Mouse (Mus musculus) embryonic facial prominence, embryonic 10.5 days (tissue): Measurements from ENCODE around the gene Rras2. TPM values are rescaled to one million over a fixed set of nuclear protein-coding genes. Genes with fewer than 3 reads are reported as not detected.

Experiments
- DNase-seq: peaks from one replicate; pipeline ENCODE4 v3.0.0-alpha.2; 2017; ENCODE audit warnings: low spot score
- H3K27ac ChIP-seq: fragments of 300-500 bp; sonication (generic); replicated peaks from 2 replicates; pipeline ENCODE4 v1.5.1; 2016; ENCODE audit warnings: mild to moderate bottlenecking
- H3K27me3 ChIP-seq: fragments of 300-500 bp; sonication (generic); replicated peaks from 2 replicates; pipeline ENCODE4 v1.6.1; 2016; ENCODE audit warnings: low read depth, mild to moderate bottlenecking; ENCODE audit not compliant: poor library complexity, severe bottlenecking
- H3K36me3 ChIP-seq: fragments of 300-500 bp; sonication (generic); replicated peaks from 2 replicates; pipeline ENCODE4 v1.6.1; 2016; ENCODE audit warnings: mild to moderate bottlenecking, moderate library complexity
- H3K4me1 ChIP-seq: fragments of 300-500 bp; sonication (generic); 2 replicates; pipeline ENCODE4 v1.6.1; 2016
- H3K4me3 ChIP-seq: fragments of 300-500 bp; sonication (generic); 2 replicates; pipeline ENCODE4 v1.5.1; 2016; ENCODE audit warnings: mild to moderate bottlenecking, moderate library complexity
- H3K9me3 ChIP-seq: fragments of 300-500 bp; sonication (generic); 2 replicates; pipeline ENCODE4 v1.6.1; 2016; ENCODE audit warnings: mild to moderate bottlenecking
- WGBS: fragments of 180-500 bp; shearing (Covaris S2); methylation state at CpG from one replicate; pipeline ENCODE4 v1.1.7; 2016; 5-methylcytosine and 5-hydroxymethylcytosine counted together
- polyA plus RNA-seq: library from polyadenylated mRNA; unstranded; fragments of >200 nt; fragmentation: Nextera tagmentation; extraction: Ambion mirVana; gene quantifications from 2 replicates; pipeline ENCODE4 v1.2.1, GENCODE M21; 2016

The Rras2 gene
- polyA plus RNA-seq, 1 experiment from 2014 or later, result 26.9 TPM

- no peaks in the 10 kb centered on the region for H3K36me3 ChIP-seq
Measured at GRCm38 (mm10) chr7:114005499-114005898, 112.1 kb downstream of the Rras2 start.

GRCm38 (mm10) chr7:114004171-114004570, 113.4 kb downstream of the Rras2 start:
- 20% methylated on average over 5 of the region's 5 CpGs for WGBS
- Histone ChIP-seq H3K4me3 (no peak overlapping the region), H3K9me3 (no peaks in the 10 kb centered on the region), H3K27ac (no peak overlapping the region), H3K4me1 (peaks cover 14% of the 10 kb centered on the region), H3K36me3 (no peaks in the 10 kb centered on the region), H3K27me3 (0 out of 2 replicates have a peak, but pooled peaks cover 8% of the 10 kb centered on the region)
- no peak for DNase-seq

More at GRCm38 (mm10) chr7:114005499-114005898, 112.1 kb downstream of the Rras2 start:
- Histone ChIP-seq H3K27ac (no peak overlapping the region), H3K9me3 (no peaks in the 10 kb centered on the region), H3K4me3 (no peak overlapping the region), H3K4me1 (peaks cover 14% of the 10 kb centered on the region), H3K27me3 (0 out of 2 replicates have a peak, but pooled peaks cover 8% of the 10 kb centered on the region)
- DNase-seq, result no peak
- WGBS, result 84% methylated on average over 5 of the region's 5 CpGs

- Histone ChIP-seq H3K27me3 (no peaks in the 10 kb centered on the region), H3K36me3 (no peaks in the 10 kb centered on the region), H3K27ac (no peak overlapping the region), H3K9me3 (no peaks in the 10 kb centered on the region), H3K4me3 (no peak overlapping the region), H3K4me1 (no peaks in the 10 kb centered on the region)
- DNase-seq, result no peak
- WGBS, result 84% methylated on average over 7 of the region's 7 CpGs
Measured at GRCm38 (mm10) chr7:113997675-113998354, 119.8 kb downstream of the Rras2 start.

Other genes starting within 250 kb of the Rras2 start
- 97.0 and 102 TPM in 2 replicates for gene Copb1, start 136.9 kb upstream of the Rras2 start, polyA plus RNA-seq
- gene Psma1, start 158.3 kb upstream of the Rras2 start, polyA plus RNA-seq, result 496 TPM in 2 replicates